ENCODE assay signal across 13 mouse cellular contexts in genomic region chr9:49755214-49755613, GRCm38 (mm10).
"Had no signal": no experiment of that assay in that cellular context is flagged by ENCODE, and none has a peak within 500 bp of the region (broad histone marks: within the 10 kb centered on the region; RNA-seq: fewer than 3 reads in every experiment).

No protein-coding gene starts in this region.

- H3K9ac ChIP-seq: liver, embryonic 15.5 days; midbrain, embryonic 13.5 days; stomach, embryonic 15.5 days had no signal

- ATAC-seq: lung, postnatal 0 days; midbrain, embryonic 13.5 days had no signal

- H3K4me3 ChIP-seq: limb, embryonic 10.5 days; liver, embryonic 15.5 days; midbrain, embryonic 13.5 days; stomach, embryonic 15.5 days had no signal

- H3K27me3 ChIP-seq: liver, embryonic 15.5 days; midbrain, embryonic 13.5 days; stomach, embryonic 15.5 days had no signal

- H3K27ac ChIP-seq: limb, embryonic 10.5 days; liver, embryonic 15.5 days; midbrain, embryonic 13.5 days; stomach, embryonic 15.5 days had no signal

- DNase-seq: kidney, postnatal 25 days; layer of hippocampus, adult 9-11 months; lung, adult 2 months; lung, postnatal 36 days; right cerebral cortex, postnatal 14 days; thymus, adult 2 months; thymus, postnatal 25 days had no signal

- H3K36me3 ChIP-seq: limb, embryonic 10.5 days; liver, embryonic 15.5 days; midbrain, embryonic 13.5 days; stomach, embryonic 15.5 days had no signal

- H3K9me3 ChIP-seq: limb, embryonic 10.5 days; liver, embryonic 15.5 days; midbrain, embryonic 13.5 days; stomach, embryonic 15.5 days had no signal

- H3K4me1 ChIP-seq: liver, embryonic 15.5 days had no signal

- H3K4me2 ChIP-seq: liver, embryonic 11.5 days; liver, embryonic 15.5 days; midbrain, embryonic 13.5 days; stomach, embryonic 15.5 days had no signal
